Mouse (Mus musculus) liver, adult 2 months (tissue): ENCODE measurements around the gene P4htm.

Experiments
- CTCF ChIP-seq: fragments of 200-500 bp; IDR thresholded peaks from 2 replicates; pipeline ENCODE4 v1.5.1; 2011; ENCODE audit warnings: low read depth, low read length, control low read depth
- POLR2A ChIP-seq: fragments of 200-500 bp; IDR thresholded peaks from 2 replicates; pipeline ENCODE4 v1.6.1; 2011; ENCODE audit warnings: low read length, control low read depth; ENCODE audit not compliant: insufficient read depth; ENCODE audit errors: extremely low read depth

- peak; percentile 65 for TF ChIP-seq CTCF
- TF ChIP-seq POLR2A = no peak
These were observed 23.4 kb downstream of the P4htm start for GRCm38 (mm10) chr9:108573774-108574690.
